Mouse (Mus musculus) CH12.LX (cell line): Measurements from ENCODE around the gene Lama5.

Experiments
- CHD1 ChIP-seq: IDR thresholded peaks from 2 replicates; pipeline ENCODE4 v1.6.1; 2012; ENCODE audit warnings: low read depth, low read length, improper control_type of control experiment, inconsistent platforms
- CTCF ChIP-seq, 2 experiments: IDR thresholded peaks in 1 of 2; conservative IDR thresholded peaks in 1 of 2; 2 replicates each; pipeline ENCODE4 v1.5.1; 2011 to 2012; ENCODE audit warnings: low read depth in 2 of 2, low read length in 2 of 2, improper control_type of control experiment in 1 of 2, inconsistent platforms in 1 of 2, mild to moderate bottlenecking in 1 of 2, moderate library complexity in 1 of 2
- POLR2A ChIP-seq: IDR thresholded peaks from 2 replicates; pipeline ENCODE4 v1.6.1; 2011; ENCODE audit warnings: low read depth, mild to moderate bottlenecking, improper control_type of control experiment, low read length

DNA sequence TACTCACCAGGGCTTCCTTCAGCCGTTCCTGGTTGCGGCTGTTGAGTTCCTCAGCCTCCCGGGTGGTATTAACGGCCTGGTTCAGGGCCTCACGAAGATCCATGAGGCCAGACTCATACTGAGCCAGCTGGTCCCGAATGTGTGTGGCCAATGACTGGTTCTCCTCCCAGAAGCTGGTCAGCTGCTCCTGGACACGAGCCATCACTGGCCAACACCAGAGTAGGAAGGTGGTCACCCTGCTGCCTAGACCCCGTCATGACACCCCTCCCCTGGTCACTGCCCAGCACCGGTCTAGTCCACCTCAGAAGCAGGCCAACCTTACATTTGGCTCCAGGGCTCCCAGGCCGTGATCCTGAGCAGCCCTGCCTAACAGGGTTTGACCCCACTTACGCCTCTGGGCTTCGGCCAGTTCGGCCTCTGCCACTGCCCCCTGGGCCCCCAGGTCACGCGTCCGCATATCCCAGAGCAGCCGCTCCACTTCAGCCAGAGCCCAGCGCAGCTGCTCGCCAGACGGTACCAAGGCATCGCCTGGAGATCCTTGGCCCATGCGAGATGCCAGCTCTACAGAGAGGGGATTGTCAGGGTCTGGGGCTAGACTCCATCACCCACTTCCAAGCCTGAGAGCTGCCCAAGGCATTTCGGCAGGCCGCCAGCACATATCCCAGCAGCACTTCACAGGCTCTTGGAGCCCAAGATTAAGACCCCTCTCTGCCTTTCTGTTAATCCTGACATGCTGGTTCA is 41.5 kb downstream of the Lama5 start:
- TF ChIP-seq CHD1 (no peak), CTCF (conservative IDR thresholded peaks at IDR 0.05 in 1 of 2, IDR thresholded peaks at IDR 0.05 in 1 of 2; ENCODE audit: low read depth in 2 of 2, low read length in 2 of 2) (no peak), POLR2A (no peak)
